Mouse (Mus musculus): Measurements from ENCODE around the gene Pdpn. TPM values are rescaled to one million over a fixed set of nuclear protein-coding genes. Genes with fewer than 3 reads are reported as not detected.

Pdpn gene
- polyA plus RNA-seq, 1 experiment from 2014 or later: 116 TPM

DNA sequence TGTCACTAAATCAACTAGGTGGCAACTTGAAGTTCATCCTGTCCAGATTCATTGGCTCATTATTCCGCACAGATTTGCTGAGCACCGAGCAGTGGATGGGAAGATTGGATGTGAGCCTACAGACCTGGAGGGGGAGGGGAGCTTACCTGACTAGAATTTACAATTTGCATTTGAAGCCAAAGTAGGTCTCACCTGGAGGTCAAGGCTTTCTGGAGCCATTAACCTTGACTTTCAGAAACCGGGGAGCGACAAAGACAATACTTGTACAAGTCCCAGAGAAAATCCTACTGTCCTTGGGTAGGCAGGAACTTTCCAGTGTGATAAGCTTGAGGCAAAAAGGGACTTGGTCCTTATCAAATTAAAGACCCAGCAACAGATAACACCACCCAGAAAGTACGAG, 71.4 kb downstream of the Pdpn start:
- H3K4me2 ChIP-seq (replicated peaks): no peak overlapping the region
- H3K4me3 ChIP-seq: no peak overlapping the region
- H3K27ac ChIP-seq: no peak overlapping the region
- H3K4me1 ChIP-seq: no peaks in the 10 kb centered on the region
- WGBS: 78% methylated on average over 5 of the region's 5 CpGs
- H3K9ac ChIP-seq: no peak overlapping the region
- H3K27me3 ChIP-seq (replicated peaks): no peaks in the 10 kb centered on the region
- H3K36me3 ChIP-seq: no peaks in the 10 kb centered on the region
- ATAC-seq (ENCODE audit: low FRiP score, low read depth): no peak
- no peaks in the 10 kb centered on the region for H3K9me3 ChIP-seq

DNA sequence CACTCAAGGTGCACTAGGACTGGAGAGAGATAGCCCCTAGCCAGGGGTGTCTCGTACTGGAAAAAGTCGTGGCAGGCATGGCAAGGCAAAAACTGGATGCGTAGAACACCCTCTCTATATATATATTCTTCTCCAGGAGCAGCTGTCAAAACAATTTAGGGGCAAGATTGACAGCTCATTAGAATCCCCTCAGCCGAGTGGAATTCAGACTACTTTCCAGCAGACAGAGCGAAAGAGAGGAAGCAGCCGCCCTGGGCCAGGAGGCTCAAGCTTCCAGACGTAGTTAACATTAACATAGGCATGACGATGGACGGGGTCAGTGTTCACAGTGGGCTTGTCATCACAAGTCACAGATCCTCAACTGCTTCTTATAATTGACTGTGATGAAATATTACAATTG, 73.5 kb downstream of the Pdpn start:
- no peaks in the 10 kb centered on the region for H3K36me3 ChIP-seq
- H3K4me1 ChIP-seq: no peaks in the 10 kb centered on the region
- no peak overlapping the region for H3K4me3 ChIP-seq
- ATAC-seq (ENCODE audit: low FRiP score, low read depth): no peak
- H3K9ac ChIP-seq: no peak overlapping the region
- no peak overlapping the region for H3K27ac ChIP-seq
- no peaks in the 10 kb centered on the region for H3K27me3 ChIP-seq (replicated peaks)
- H3K4me2 ChIP-seq (replicated peaks): no peak overlapping the region
- no peaks in the 10 kb centered on the region for H3K9me3 ChIP-seq
- 62% methylated on average over 9 of the region's 9 CpGs for WGBS

DNA sequence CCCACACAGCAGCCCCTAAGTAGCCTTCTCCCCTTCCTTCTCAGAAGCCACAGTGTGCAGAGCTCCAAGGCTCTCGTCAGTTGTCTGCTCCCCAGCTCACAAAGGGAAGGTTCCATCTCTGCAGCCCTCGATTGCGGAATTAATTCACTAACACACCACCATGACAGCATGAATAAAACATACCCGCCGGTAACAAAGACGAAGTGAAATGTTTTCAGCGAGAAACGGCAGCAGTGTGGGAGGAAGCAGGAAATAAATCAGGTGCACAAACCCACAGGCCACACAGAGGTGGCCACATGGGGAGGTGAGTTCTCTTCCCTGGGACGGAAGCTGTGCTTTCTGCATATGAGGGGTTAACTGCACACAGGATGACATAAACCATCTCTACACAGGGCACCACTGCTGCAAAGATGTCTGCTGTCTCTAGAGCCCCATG, 80.0 kb downstream of the Pdpn start:
- Histone ChIP-seq H3K9ac (0 out of 2 replicates have a peak overlapping the region, but pooled peaks have one; percentile 21), H3K4me3 (no peak overlapping the region), H3K27ac (peak overlapping the region; percentile 50; the same call in 1 of the 2 replicates), H3K36me3 (no peaks in the 10 kb centered on the region), H3K9me3 (no peaks in the 10 kb centered on the region), H3K27me3 (replicated peaks) (no peaks in the 10 kb centered on the region), H3K4me1 (0 out of 2 replicates have a peak, but pooled peaks cover 5% of the 10 kb centered on the region), H3K4me2 (replicated peaks) (peak overlapping the region; percentile 42)
- peak; percentile 97 for ATAC-seq (ENCODE audit: low FRiP score, low read depth)
- WGBS: 20% methylated on average over 9 of the region's 9 CpGs

DNA sequence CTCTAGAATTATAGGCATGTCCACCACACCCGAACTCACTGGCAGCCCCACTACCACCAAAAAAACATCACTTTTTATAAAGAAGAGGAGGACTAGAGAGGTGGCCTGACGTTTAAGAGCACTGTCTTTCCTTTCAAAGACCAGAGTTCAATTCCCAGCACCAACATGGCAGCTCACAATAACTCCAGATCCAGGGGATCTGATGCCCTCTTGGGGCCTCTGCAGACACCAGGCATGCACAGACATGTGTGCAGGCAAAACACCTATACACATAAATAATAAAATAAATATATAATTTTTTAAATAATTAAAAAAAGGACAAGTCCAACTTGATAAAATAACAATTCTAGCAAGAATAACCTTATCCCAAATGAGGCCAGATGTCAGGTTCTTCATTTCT, 80.5 kb downstream of the Pdpn start:
- H3K4me1 ChIP-seq: 0 out of 2 replicates have a peak, but pooled peaks cover 5% of the 10 kb centered on the region
- 68% methylated on average over 2 of the region's 2 CpGs for WGBS
- H3K27ac ChIP-seq: peak overlapping the region; percentile 50; the same call in 1 of the 2 replicates
- no peak overlapping the region for H3K9ac ChIP-seq
- no peaks in the 10 kb centered on the region for H3K27me3 ChIP-seq (replicated peaks)
- ATAC-seq (ENCODE audit: low FRiP score, low read depth): no peak
- H3K9me3 ChIP-seq: no peaks in the 10 kb centered on the region
- H3K36me3 ChIP-seq: no peaks in the 10 kb centered on the region
- no peak overlapping the region for H3K4me3 ChIP-seq
- H3K4me2 ChIP-seq (replicated peaks): peak overlapping the region; percentile 42; the same call in 1 of the 2 replicates

Other genes with a start within 250 kb of the Pdpn start
- gene Prdm2, start 86.6 kb downstream of the Pdpn start, polyA plus RNA-seq (2016; fragmentation: Nextera tagmentation; extraction: Ambion mirVana): 19.0 and 20.0 TPM in 2 replicates
- gene Lrrc38, start 50.2 kb upstream of the Pdpn start, polyA plus RNA-seq (2016; fragmentation: Nextera tagmentation; extraction: Ambion mirVana): 0.79 and 0.86 TPM in 2 replicates
- gene Pramel1, start 94.9 kb upstream of the Pdpn start, polyA plus RNA-seq (2016; fragmentation: Nextera tagmentation; extraction: Ambion mirVana): not detected in 2 replicates
- gene Pramef8, start 112.9 kb upstream of the Pdpn start, polyA plus RNA-seq (2016; fragmentation: Nextera tagmentation; extraction: Ambion mirVana): 21.3 and 23.0 TPM in 2 replicates
- not detected in 2 replicates for gene Oog4, start 150.8 kb upstream of the Pdpn start, polyA plus RNA-seq (2016; fragmentation: Nextera tagmentation; extraction: Ambion mirVana)
- not detected in 2 replicates for gene Gm13043, start 211.8 kb upstream of the Pdpn start, polyA plus RNA-seq (2016; fragmentation: Nextera tagmentation; extraction: Ambion mirVana)
- not detected in 2 replicates for gene Gm13040, start 236.4 kb upstream of the Pdpn start, polyA plus RNA-seq (2016; fragmentation: Nextera tagmentation; extraction: Ambion mirVana)